Mouse (Mus musculus): ENCODE measurements at regions not wholly inside any gene's neighbourhood (a gene's known extent, or its start where the extent isn't known, plus 50 kb on each side); places are given as distances from the start of the nearest gene placed in this dataset.

DNA sequence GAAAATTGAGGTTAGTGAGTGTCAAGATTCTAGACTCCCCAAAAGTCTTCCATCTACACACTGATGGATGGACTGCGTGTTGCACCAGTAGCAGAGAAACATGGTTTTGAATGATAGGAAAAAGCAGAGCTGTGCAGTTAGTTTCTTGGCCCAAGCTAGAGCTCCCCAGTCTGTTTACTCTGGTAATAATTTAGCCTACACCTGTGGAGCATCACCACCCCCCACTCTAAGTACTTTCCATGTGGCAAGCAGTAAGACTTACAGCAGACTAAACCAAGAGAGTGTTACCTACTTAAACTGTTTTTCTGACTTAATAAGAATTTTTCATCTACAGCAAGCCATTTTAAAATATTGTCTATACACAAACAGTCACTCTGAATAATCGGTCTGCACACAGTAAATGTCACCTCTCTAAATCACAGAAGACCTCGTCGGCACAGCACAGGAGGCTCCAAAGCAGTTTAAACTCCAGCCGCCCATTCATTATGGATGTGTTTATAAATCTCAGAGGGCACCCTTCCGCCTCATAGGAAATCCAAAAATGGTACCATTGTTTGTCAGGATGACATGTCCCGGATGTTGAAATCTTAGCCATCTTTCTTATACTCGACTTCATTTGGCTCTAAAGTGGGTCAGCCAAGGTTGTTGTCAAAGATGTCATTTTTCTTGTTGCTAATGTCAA is 454.5 kb upstream of the Etaa1 start:
- no peak for DNase-seq

DNA sequence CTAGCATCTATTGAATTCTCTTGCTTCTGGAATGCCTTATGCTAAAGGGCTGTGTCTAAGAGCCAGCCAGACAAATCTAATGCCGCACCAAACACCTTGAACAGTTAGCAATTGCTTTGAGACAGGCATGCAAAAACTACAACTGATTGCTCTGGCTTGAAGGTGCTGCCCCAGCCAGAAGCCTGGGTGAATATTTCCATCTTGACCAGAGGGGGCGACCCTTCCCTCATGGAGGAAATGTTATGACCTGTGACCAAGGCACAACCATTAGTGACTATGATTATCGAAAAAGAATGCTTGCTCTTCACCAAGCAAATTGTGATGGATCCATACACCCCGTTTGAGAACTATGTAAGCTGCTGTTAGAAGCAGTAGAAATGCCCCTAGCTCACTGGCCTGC is 445.9 kb upstream of the Etaa1 start:
- DNase-seq: no peak

DNA sequence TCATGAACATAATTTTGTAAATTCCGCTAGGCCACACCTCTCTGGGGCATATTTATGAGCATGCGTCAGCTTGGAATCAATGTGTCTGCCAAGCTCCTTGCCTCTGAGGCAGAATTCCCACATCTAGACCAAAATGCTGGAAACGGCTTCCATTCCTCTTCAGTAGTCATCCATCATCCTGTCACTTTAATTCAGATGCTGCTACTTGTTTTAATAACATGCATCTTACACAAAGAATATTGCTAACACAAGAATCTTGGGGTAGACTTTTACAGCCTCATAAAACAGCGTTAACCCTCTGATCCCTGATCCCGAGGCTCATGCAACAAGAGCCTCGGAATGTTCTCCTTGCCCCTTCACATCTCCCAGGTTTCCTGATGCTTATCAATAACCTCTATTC is 442.7 kb upstream of the Etaa1 start:
- DNase-seq: no peak

GRCm38 (mm10) chr11:18395631-18396030 is 442.0 kb upstream of the Etaa1 start:
- no peak for DNase-seq

DNA sequence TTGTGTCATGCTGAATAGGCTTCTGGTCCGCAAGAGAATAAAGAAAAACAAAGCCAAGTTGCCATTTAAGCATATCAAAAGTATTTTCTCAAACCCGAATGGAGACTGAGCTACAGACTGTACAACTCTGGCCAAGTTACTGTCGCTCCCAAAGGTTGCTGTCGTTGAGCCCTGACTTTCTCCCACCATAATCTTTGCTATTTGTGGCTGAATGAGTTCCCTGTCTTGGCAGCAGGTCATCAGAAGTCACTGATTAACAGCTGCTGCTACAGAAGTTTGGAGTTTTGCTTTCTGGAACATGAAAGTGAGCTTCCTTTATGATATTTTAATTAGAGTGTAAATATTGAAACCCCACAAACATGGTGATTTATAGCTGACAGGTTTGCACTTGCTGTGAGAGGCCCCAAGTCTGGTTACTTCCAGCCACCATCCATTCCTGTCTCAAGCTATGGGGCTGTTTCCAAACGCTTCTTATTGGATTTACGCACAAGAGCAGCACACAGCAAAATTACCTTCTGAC is 419.2 kb upstream of the Etaa1 start:
- no peak for DNase-seq

DNA sequence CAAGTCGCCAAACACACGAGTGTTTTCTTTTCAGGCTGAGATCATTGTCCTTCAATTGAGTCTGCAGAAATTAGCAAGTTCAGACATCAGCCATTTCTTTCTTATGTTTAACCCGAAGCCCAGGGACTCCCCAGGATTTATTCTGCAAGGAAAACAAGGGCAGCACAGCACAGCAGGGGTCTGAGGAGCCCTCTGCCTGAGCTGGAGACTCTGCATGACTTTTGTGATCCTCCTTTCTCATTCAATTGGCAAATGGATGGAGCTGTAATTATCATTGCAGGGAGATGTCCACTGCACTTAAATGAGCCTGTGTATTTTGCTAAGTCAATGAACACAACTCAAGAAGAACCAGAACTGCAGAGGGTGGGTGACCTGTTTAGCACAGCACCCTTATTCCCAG is 417.6 kb upstream of the Etaa1 start:
- no peak for DNase-seq

- DNase-seq: no peak
Measured at GRCm38 (mm10) chr11:18370861-18371260, 417.2 kb upstream of the Etaa1 start.

GRCm38 (mm10) chr11:18354866-18355265 is 401.2 kb upstream of the Etaa1 start:
- DNase-seq: no peak

- DNase-seq: no peak
Measured at GRCm38 (mm10) chr11:18354156-18354555, 400.5 kb upstream of the Etaa1 start.

DNA sequence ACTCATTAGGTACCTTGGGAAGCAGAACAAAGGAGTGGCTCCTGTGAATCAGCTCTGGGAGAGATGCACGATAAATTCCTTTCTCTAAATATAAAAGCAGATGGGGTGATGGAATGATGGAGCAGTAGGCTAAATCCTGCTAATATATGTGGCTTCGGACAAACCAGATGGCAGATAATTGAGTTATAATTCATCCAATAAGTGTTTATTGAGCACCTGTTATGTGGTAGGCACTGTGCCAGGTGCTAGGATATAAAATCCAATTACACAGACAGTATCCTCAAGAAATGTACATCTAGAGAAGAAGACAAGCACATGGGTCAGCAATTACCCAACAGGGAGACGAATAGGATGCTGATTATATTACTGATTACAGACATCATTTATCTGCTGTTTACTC is 394.2 kb upstream of the Etaa1 start:
- no peak for DNase-seq

DNA sequence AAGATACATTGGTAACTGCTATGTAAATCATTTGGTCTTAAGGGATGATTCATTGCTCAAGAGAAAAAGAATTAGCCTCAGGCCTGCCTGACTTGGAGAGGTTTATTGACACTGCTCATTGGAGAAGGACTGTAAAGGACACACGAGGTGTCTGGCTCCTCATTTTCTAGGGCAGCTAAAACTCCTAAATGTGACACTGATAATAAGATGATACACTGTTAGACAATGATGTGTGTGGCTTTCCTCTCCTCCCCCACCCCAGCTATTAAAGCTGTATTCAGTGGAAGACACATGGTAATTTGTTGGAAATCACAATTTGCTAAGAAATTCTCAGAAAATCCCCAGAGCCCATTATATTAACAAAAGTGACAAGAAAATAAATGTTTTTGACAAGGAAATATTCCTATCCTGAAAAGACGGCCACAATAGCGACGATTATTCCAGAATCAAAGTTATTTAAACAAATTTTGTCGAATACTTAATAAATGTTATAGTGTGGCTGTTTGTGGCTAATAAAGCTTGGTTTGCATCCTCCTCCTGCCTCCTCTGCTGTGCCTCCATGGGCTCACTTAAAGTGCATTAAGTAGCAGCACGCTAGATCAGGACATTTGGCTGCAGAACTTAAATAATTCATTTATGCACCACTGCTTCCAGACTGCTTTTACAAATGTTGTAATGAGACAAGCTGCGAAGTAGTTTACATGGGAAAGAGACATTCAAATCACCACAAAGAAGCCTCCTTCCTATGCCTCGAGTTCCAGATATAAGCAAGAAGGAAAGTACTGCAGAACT is 360.0 kb upstream of the Etaa1 start:
- DNase-seq: no peak

- DNase-seq: no peak
Measured at GRCm38 (mm10) chr11:18296194-18297125, 342.8 kb upstream of the Etaa1 start.

- no peak for DNase-seq
Measured at GRCm38 (mm10) chr11:18278585-18279136, 325.0 kb upstream of the Etaa1 start.

GRCm38 (mm10) chr11:18272392-18272791 is 318.7 kb upstream of the Etaa1 start:
- no peak for DNase-seq

- no peak for DNase-seq
Measured at GRCm38 (mm10) chr11:18266161-18266560, 312.5 kb upstream of the Etaa1 start.

DNA sequence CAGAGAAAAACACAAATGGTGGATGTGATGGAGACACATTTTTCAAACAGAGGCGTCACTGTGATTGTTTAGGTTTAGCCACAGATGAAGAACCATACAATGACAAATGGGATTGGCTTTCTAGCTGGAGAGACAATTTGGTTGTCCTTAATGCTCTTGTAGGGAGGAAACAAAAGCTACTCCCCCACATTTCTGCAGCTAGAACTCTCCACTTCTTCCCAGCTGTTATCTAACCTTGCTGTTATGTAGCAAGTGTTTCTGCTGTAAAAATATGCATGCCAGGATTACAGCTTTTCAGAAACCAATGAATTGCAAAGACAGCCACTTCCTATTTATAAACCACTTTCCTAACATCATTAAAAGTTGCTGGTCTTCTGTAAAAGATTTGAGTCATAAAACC is 309.2 kb upstream of the Etaa1 start:
- DNase-seq: no peak

GRCm38 (mm10) chr11:18249236-18249635 is 295.6 kb upstream of the Etaa1 start:
- DNase-seq: no peak

DNA sequence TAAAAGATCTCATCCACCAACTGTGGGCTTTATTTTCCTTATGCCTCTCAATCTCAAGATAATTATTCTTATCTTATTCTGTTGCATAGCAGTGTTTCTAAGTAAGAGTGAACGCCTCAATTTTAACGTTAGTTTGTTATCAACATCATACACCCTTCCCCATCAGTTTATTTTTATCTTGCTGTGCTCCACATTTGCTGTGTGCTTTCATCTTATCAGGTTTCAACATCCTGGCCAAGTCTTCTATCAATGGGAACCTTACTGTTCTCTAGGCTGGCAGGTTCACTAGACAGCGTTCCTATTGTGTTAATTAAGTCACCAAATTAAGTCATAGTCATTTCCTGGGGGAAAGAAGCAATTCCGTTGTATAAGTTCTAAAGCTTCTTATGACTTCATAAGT is 263.1 kb upstream of the Etaa1 start:
- no peak for DNase-seq

DNA sequence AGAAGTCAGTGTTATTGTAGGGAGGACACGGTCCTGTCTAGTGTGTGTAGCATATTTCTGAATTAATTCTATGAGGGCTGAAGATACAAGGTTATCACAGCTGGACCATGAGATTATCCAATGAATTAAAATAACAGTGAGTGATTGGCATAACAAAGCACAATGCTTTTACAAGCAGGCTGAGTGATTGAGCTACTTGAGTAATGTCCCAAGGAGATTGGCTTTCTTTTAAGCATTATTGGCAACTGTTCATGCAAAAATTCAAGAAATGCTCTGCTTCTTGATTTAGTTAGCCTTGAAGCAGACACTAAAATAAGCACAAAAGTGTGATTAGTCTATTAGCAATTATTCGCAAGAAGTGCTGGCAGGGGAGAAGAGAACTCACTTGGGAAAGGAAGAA is 219.4 kb upstream of the Etaa1 start:
- no peak for DNase-seq

GRCm38 (mm10) chr11:18171207-18171776 is 217.6 kb upstream of the Etaa1 start:
- DNase-seq: no peak

DNA sequence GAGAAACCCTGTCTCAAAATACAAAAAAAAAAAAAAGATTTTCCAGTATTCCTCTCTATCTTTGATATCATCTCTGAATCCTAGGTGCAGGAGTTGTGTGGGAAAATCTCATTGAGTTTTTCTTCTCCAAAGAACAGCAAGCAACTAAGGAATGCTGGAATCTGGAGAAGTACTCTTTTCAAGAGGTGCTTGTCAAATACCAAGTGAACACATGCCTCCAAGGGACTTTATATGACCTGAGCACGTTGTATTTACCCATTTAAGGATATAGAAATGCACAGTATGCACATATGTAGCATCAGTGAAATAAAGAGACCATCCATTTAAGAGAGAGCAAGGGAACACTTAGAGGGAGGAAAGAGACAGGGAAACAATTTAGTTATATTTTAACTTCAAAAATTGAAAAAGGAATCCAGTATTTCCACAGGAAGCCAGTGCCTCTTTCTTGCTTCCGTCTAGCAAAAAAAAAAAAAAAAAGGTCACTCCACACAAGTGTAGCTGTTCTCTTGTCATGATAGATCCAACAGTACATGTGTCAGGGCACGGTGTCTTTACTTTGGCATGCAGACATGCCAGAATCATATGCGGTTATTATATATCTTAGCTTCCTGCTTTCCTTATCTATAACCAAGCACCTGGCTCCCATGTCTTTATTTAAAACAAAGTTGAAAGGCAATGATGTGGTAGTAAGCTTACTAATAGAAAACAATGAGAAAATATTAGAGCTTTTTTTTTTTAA is 212.1 kb upstream of the Etaa1 start:
- DNase-seq: no peak

All from gastrocnemius, postnatal 10 days (tissue).